Mouse (Mus musculus): ENCODE measurements around the gene Pla2g10. TPM values are rescaled to one million over a fixed set of nuclear protein-coding genes. Genes with fewer than 3 reads are reported as not detected.
"Not testable (repeated sequence)": the region's sequence is repeated elsewhere in the genome, so short reads cannot be mapped to it uniquely, and the experiment has no call there.

The Pla2g10 gene
- polyA plus RNA-seq, 1 experiment from 2014 or later, result 0.51 TPM

DNA sequence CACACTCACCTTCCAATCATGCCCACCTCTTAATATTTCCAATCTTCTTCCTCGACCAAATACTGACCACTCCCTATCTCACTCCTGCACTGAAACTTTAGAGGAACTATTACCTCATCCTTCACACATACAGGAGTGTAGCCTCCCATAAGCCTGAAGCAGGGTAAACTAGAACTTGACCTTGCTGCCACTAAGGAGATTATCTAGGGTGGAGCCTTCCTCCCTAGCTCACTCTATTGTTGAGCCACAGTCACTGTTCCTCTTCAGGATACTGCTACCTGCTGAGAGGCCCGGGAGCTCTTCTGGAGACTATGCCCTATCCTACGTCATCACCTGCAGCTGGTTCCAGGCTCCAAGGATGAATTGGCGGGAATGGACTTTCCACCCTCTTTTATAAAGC lies 8.3 kb upstream of the Pla2g10 start:
- H3K36me3 ChIP-seq (ENCODE audit: control insufficient read depth, insufficient read depth, low read length); ATAC-seq; H3K4me1 ChIP-seq (ENCODE audit: control insufficient read depth, insufficient read depth, low read depth, low read length); H3K27me3 ChIP-seq (replicated peaks; ENCODE audit: control insufficient read depth, insufficient read depth, low read length); H3K4me3 ChIP-seq (ENCODE audit: low read length); H3K27ac ChIP-seq (ENCODE audit: low read depth, low read length); H3K4me2 ChIP-seq (ENCODE audit: low read length); H3K9me3 ChIP-seq (ENCODE audit: control insufficient read depth, low read length); H3K9ac ChIP-seq (ENCODE audit: low read depth, low read length): not testable (repeated sequence)
- 77% methylated on average over 4 of the region's 4 CpGs for WGBS

DNA sequence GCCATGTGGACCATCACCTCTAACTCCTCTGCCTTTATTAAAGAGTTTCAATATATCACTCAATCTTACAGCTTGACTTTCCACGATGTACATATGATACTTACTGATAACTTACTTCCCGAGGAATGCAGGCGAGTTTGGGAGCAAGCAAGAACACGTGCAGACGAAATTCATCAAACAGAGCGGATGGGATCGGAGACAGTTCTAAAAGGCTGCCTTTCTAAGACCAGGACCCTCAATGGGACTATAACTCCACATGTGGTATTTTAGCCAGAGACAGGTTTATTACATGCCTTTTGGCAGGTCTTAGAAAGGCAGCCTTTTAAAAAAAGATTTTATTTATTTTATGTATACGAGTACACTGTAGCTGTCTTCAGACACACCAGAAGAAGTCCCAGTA lies 5.2 kb upstream of the Pla2g10 start:
- Histone ChIP-seq H3K4me1 (ENCODE audit: control insufficient read depth, insufficient read depth, low read depth, low read length) (no peaks in the 10 kb centered on the region), H3K9me3 (ENCODE audit: control insufficient read depth, low read length) (no peaks in the 10 kb centered on the region), H3K36me3 (ENCODE audit: control insufficient read depth, insufficient read depth, low read length) (no peaks in the 10 kb centered on the region), H3K4me2 (ENCODE audit: low read length) (no peak overlapping the region), H3K27ac (ENCODE audit: low read depth, low read length) (no peak overlapping the region), H3K27me3 (replicated peaks; ENCODE audit: control insufficient read depth, insufficient read depth, low read length) (no peaks in the 10 kb centered on the region), H3K9ac (ENCODE audit: low read depth, low read length) (no peak overlapping the region), H3K4me3 (ENCODE audit: low read length) (no peak overlapping the region)
- 90% methylated on average over 8 of the region's 8 CpGs for WGBS
- no peak for ATAC-seq

DNA sequence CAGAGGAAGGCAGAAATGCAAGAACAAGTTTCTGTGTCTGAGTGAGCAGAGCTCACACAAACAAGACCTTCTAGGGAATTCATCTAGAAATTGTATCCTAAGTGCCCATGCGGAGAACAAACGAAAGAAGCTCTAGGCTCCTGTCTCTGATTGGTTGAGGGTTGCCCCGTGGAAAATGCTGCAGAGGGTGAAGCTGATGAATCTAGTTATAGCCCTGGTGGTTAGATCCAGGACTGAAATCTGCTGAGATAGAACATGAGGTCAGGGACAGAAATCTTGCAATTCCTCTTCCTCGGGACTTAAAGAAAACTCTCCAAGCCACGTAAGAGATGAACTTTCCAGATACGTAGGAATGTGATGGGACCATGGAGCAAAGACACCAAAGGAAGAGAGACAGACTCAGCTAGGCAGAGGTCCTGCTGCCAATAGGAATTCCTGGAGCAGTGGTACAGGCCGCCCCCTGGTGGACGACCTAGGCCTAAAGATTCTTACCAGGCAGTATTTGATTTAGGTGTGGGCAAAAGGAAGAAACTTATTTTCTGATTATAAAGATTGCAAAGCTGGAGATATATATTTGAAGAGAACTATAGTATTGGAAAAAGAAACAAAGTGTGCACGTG lies 2.8 kb upstream of the Pla2g10 start:
- Histone ChIP-seq H3K4me2 (ENCODE audit: low read length) (no peak overlapping the region), H3K4me1 (ENCODE audit: control insufficient read depth, insufficient read depth, low read depth, low read length) (no peaks in the 10 kb centered on the region; the same call in 1 of the 2 replicates), H3K9me3 (ENCODE audit: control insufficient read depth, low read length) (no peaks in the 10 kb centered on the region), H3K9ac (ENCODE audit: low read depth, low read length) (no peak overlapping the region), H3K36me3 (ENCODE audit: control insufficient read depth, insufficient read depth, low read length) (no peaks in the 10 kb centered on the region), H3K27me3 (replicated peaks; ENCODE audit: control insufficient read depth, insufficient read depth, low read length) (no peaks in the 10 kb centered on the region), H3K27ac (ENCODE audit: low read depth, low read length) (no peak overlapping the region), H3K4me3 (ENCODE audit: low read length) (no peak overlapping the region)
- 26% methylated on average over 9 of the region's 9 CpGs for WGBS
- ATAC-seq, result no peak

DNA sequence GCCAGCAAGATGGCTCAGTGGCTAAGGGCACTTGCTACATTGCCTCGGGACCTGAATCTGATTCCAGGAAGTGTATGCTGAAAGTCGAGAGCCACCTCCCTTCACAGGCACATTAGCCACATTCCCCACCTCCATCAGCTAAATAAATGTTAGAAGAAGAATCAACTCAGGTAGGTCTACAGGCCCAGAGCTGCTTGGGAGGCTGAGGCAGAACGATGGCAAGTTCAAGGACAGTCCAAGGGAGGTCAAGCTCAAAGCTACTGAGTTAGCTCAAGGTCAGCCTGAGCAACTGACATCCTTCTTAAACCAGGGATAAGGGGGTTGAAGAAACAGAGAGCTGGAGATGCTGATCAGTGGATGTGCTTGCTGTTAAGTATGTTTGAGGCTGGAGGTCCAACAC lies 2.0 kb upstream of the Pla2g10 start:
- Histone ChIP-seq H3K9me3 (ENCODE audit: control insufficient read depth, low read length) (no peaks in the 10 kb centered on the region), H3K4me2 (ENCODE audit: low read length) (no peak overlapping the region), H3K4me3 (ENCODE audit: low read length) (no peak overlapping the region), H3K27ac (ENCODE audit: low read depth, low read length) (no peak overlapping the region), H3K27me3 (replicated peaks; ENCODE audit: control insufficient read depth, insufficient read depth, low read length) (no peaks in the 10 kb centered on the region), H3K4me1 (ENCODE audit: control insufficient read depth, insufficient read depth, low read depth, low read length) (no peaks in the 10 kb centered on the region; the same call in 1 of the 2 replicates), H3K9ac (ENCODE audit: low read depth, low read length) (no peak overlapping the region), H3K36me3 (ENCODE audit: control insufficient read depth, insufficient read depth, low read length) (no peaks in the 10 kb centered on the region)
- ATAC-seq, result no peak
- WGBS, result 86% methylated on average over 3 of the region's 3 CpGs

DNA sequence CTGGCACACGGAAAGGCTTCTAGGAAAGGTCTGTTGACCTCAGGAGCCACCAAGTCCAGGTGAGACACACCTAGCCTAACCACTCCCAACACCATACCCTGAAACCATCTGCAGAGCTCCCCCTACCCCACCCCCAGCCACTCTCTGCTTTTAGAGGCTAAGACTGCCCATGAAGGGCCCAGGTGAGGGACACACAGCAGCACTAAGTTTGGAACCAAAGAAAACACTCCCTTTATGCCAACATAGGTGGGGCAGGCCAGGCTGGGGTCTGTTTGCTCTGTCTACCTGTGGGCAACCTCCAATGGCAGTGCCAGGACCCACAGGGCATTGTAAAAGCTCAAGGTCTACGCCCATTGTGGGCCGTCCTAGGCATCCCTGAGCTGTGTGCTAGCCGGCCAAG lies 1.4 kb downstream of the Pla2g10 start:
- no peaks in the 10 kb centered on the region for H3K9me3 ChIP-seq (ENCODE audit: control insufficient read depth, low read length)
- no peak overlapping the region for H3K4me3 ChIP-seq (ENCODE audit: low read length)
- no peak overlapping the region for H3K9ac ChIP-seq (ENCODE audit: low read depth, low read length)
- H3K27me3 ChIP-seq (replicated peaks; ENCODE audit: control insufficient read depth, insufficient read depth, low read length), result no peaks in the 10 kb centered on the region
- 81% methylated on average over 4 of the region's 4 CpGs for WGBS
- H3K4me1 ChIP-seq (ENCODE audit: control insufficient read depth, insufficient read depth, low read depth, low read length), result no peaks in the 10 kb centered on the region; the same call in 1 of the 2 replicates
- no peak overlapping the region for H3K4me2 ChIP-seq (ENCODE audit: low read length)
- no peak overlapping the region for H3K27ac ChIP-seq (ENCODE audit: low read depth, low read length)
- no peak for ATAC-seq
- H3K36me3 ChIP-seq (ENCODE audit: control insufficient read depth, insufficient read depth, low read length), result no peaks in the 10 kb centered on the region

DNA sequence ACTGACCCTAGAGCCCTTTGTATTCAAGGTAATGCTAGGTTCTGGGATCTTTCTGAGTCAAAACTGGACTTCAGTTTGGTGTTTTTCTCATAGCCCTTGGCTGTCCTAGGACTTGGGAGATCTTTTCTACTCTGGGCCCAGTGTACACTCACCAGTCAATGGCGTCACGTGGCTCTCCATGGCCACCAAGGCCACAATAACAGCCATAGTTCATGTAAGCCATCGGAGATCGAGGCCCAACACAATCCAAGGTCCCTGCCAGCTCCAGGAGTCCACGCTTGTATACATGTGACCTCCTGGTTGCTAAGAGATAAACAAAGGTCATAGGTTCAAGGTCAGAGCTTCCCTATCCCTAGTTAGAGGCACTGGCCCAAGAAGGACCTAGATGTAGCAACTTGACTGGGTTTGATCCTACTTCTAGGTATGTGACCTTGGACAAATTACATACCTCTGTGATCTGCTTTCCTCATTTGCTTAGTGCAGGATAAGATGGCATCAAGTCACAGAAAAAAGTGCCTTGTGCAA lies 2.9 kb downstream of the Pla2g10 start:
- no peaks in the 10 kb centered on the region; the same call in 1 of the 2 replicates for H3K4me1 ChIP-seq (ENCODE audit: control insufficient read depth, insufficient read depth, low read depth, low read length)
- H3K27me3 ChIP-seq (replicated peaks; ENCODE audit: control insufficient read depth, insufficient read depth, low read length), result no peaks in the 10 kb centered on the region
- ATAC-seq, result no peak
- H3K9ac ChIP-seq (ENCODE audit: low read depth, low read length), result no peak overlapping the region
- no peak overlapping the region for H3K4me2 ChIP-seq (ENCODE audit: low read length)
- no peak overlapping the region for H3K4me3 ChIP-seq (ENCODE audit: low read length)
- WGBS, result 89% methylated on average over 5 of the region's 5 CpGs
- no peak overlapping the region for H3K27ac ChIP-seq (ENCODE audit: low read depth, low read length)
- no peaks in the 10 kb centered on the region for H3K9me3 ChIP-seq (ENCODE audit: control insufficient read depth, low read length)
- H3K36me3 ChIP-seq (ENCODE audit: control insufficient read depth, insufficient read depth, low read length), result no peaks in the 10 kb centered on the region

DNA sequence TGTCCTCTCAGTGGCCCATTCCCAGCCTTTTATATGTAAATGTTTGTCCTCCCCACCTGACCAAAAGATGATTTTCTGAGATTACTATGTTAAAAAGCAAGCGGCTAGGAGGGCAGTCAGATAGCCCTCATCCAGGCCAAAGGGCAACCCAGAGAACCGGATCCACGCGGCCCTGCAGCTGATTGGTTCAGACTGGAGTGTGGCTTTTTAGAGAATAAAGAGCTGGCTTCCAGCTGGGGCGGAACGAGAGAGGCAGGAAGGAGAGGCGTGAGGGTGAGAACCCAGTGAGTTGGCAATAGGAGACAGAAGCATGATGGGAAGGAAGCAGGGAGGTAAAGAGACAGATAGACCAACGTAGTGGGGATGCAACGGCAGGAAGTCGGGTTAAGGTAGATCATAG lies 7.8 kb downstream of the Pla2g10 start:
- 29% methylated on average over 10 of the region's 10 CpGs for WGBS
- Histone ChIP-seq H3K9me3 (ENCODE audit: control insufficient read depth, low read length) (no peaks in the 10 kb centered on the region), H3K4me2 (ENCODE audit: low read length) (no peak overlapping the region), H3K9ac (ENCODE audit: low read depth, low read length) (no peak overlapping the region), H3K4me1 (ENCODE audit: control insufficient read depth, insufficient read depth, low read depth, low read length) (no peaks in the 10 kb centered on the region), H3K27ac (ENCODE audit: low read depth, low read length) (no peak overlapping the region), H3K36me3 (ENCODE audit: control insufficient read depth, insufficient read depth, low read length) (no peaks in the 10 kb centered on the region), H3K4me3 (ENCODE audit: low read length) (no peak overlapping the region), H3K27me3 (replicated peaks; ENCODE audit: control insufficient read depth, insufficient read depth, low read length) (no peaks in the 10 kb centered on the region)
- no peak for ATAC-seq

DNA sequence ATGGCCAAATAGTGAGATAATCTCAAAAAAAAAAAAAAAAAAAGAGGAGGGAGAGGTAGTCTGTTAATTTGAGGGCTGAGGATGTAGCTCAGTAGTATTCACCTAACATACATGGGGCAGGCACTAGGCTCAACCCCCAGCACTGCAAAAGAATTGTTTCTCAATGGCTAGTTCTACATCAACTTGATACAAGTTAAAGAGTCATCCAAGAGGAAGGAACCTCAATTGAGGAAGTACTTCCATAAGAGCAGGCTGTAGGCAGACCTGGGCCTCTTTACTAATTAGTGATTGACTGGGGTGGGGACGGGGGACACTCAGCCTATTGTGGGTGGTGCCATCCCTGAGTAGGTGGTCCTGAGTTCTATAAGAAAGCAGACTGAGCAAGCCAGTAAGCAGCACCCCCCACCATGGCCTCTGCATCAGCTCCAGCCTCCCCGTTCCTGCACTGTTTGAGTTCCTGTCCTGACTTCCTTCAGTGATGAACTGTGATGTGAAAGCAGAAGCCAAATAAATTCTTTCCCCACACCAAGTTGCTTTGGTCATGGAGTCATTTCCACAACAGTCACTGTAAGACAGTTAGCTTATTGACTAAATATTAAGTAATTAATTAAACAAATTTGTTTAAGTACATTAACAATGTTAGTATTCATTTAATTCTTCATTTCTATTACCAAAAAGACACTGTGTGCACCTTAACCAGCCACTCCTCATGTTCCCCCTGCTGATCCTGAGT lies 13.8 kb downstream of the Pla2g10 start:
- ATAC-seq, result no peak
- Histone ChIP-seq H3K36me3 (ENCODE audit: control insufficient read depth, insufficient read depth, low read length) (no peaks in the 10 kb centered on the region), H3K9me3 (ENCODE audit: control insufficient read depth, low read length) (no peaks in the 10 kb centered on the region), H3K9ac (ENCODE audit: low read depth, low read length) (no peak overlapping the region), H3K27me3 (replicated peaks; ENCODE audit: control insufficient read depth, insufficient read depth, low read length) (no peaks in the 10 kb centered on the region), H3K4me3 (ENCODE audit: low read length) (no peak overlapping the region), H3K4me1 (ENCODE audit: control insufficient read depth, insufficient read depth, low read depth, low read length) (no peaks in the 10 kb centered on the region), H3K27ac (ENCODE audit: low read depth, low read length) (no peak overlapping the region), H3K4me2 (ENCODE audit: low read length) (no peak overlapping the region)
- 91% methylated on average over 2 of the region's 2 CpGs for WGBS

DNA sequence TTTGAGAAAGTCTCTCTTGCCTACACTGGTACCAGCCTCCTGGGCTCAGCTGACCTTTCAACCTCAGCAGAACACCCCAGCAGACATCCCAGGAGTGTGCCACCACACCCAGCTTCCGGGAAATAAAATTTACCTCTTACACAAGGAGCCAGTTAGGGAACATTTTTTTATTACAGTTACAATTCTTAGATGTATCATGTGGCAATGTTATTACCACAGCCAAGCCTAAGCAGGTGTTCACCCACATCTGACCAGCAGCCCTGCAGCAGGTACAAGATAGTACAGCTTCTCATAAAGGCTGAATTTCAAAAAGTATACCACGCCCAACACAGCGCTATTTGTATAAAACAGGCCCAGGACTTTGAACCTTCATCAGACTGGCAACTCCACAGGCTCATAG lies 15.9 kb downstream of the Pla2g10 start:
- 94% methylated on average over 3 of the region's 3 CpGs for WGBS
- Histone ChIP-seq H3K4me3 (ENCODE audit: low read length) (no peak overlapping the region), H3K27ac (ENCODE audit: low read depth, low read length) (no peak overlapping the region), H3K4me1 (ENCODE audit: control insufficient read depth, insufficient read depth, low read depth, low read length) (no peaks in the 10 kb centered on the region), H3K27me3 (replicated peaks; ENCODE audit: control insufficient read depth, insufficient read depth, low read length) (no peaks in the 10 kb centered on the region), H3K36me3 (ENCODE audit: control insufficient read depth, insufficient read depth, low read length) (no peaks in the 10 kb centered on the region), H3K9me3 (ENCODE audit: control insufficient read depth, low read length) (no peaks in the 10 kb centered on the region), H3K9ac (ENCODE audit: low read depth, low read length) (no peak overlapping the region), H3K4me2 (ENCODE audit: low read length) (no peak overlapping the region)
- ATAC-seq, result no peak
